Mouse (Mus musculus) kidney, embryonic 16.5 days (tissue): ENCODE measurements around the gene Rhoc. TPM values are rescaled to one million over a fixed set of nuclear protein-coding genes. Genes with fewer than 3 reads are reported as not detected.
A peak's percentile ranks its signal among the peaks of the same experiment; 100 is the strongest.

ENCODE experiments used
- ATAC-seq: fragments of 200-750 bp; cut with Nextera tagmentation; 2 replicates; pipeline ENCODE4 v1.8.0; 2017; ENCODE audit warnings: moderate TSS enrichment; ENCODE audit not compliant: low FRiP score, low TSS enrichment
- H3K27ac ChIP-seq: fragments of 300-500 bp; sonication (generic); 2 replicates; pipeline ENCODE4 v1.5.1; 2014; ENCODE audit warnings: low read length
- H3K27me3 ChIP-seq: fragments of 300-500 bp; sonication (generic); 2 replicates; pipeline ENCODE4 v1.6.1; 2014; ENCODE audit warnings: low read length, control low read depth, mixed read lengths; ENCODE audit not compliant: insufficient read depth
- H3K36me3 ChIP-seq: fragments of 300-500 bp; sonication (generic); 2 replicates; pipeline ENCODE4 v1.6.1; 2014; ENCODE audit warnings: low read length, control low read depth, mixed read lengths; ENCODE audit not compliant: insufficient read depth
- H3K4me1 ChIP-seq: fragments of 300-500 bp; sonication (generic); 2 replicates; pipeline ENCODE4 v1.6.1; 2014; ENCODE audit warnings: low read length, control low read depth, mixed read lengths; ENCODE audit not compliant: insufficient read depth
- H3K4me2 ChIP-seq: fragments of 300-500 bp; sonication (generic); replicated peaks from 2 replicates; pipeline ENCODE4 v1.6.1; 2014; ENCODE audit warnings: low read depth, low read length
- H3K4me3 ChIP-seq: fragments of 300-500 bp; sonication (generic); 2 replicates; pipeline ENCODE4 v1.5.1; 2014; ENCODE audit warnings: mild to moderate bottlenecking, low read length
- H3K9ac ChIP-seq: fragments of 300-500 bp; sonication (generic); replicated peaks from 2 replicates; pipeline ENCODE4 v1.6.1; 2014; ENCODE audit warnings: low read length
- H3K9me3 ChIP-seq: fragments of 300-500 bp; sonication (generic); 2 replicates; pipeline ENCODE4 v1.6.1; 2016; ENCODE audit warnings: low read length, control low read depth
- WGBS: fragments of 180-500 bp; shearing (Covaris S2); extraction: QIAGEN DNeasy Blood & Tissue Kit; methylation state at CpG from one replicate; pipeline ENCODE4 v1.1.7; 2014; 5-methylcytosine and 5-hydroxymethylcytosine counted together
- polyA plus RNA-seq: library from polyadenylated mRNA; unstranded; fragments of >200 nt; fragmentation: Nextera tagmentation; extraction: Ambion mirVana; gene quantifications from 2 replicates; pipeline ENCODE4 v1.2.1, GENCODE M21; 2015

The Rhoc gene
- polyA plus RNA-seq, 1 experiment from 2014 or later: 146 TPM

DNA sequence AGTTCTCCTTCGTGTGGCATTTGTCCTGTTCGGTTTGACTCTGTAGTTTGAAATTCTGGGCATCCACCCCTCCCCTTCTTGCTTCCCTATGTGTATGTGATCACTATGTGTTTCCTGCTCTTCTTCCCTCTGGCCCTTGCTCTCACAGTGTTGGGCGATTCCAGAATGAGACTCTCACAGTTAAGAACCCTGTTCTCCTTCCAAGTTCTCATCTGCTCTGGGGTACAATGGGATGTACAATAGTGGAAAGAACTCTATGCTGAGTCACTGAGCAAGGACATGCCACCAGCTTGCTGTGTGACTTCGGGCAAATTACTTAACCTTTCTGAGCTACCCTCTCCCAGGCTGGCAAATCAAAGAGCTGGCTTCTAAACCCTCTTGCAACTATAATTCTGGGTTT, 20.5 kb upstream of the Rhoc start:
- no peak for ATAC-seq
- no peak overlapping the region for H3K4me2 ChIP-seq
- no peak overlapping the region for H3K27ac ChIP-seq
- H3K27me3 ChIP-seq: no peaks in the 10 kb centered on the region
- H3K36me3 ChIP-seq: no peaks in the 10 kb centered on the region
- no peak overlapping the region for H3K9ac ChIP-seq
- 80% methylated on average over 4 of the region's 4 CpGs for WGBS
- no peaks in the 10 kb centered on the region for H3K4me1 ChIP-seq
- no peak overlapping the region for H3K4me3 ChIP-seq
- no peaks in the 10 kb centered on the region for H3K9me3 ChIP-seq

GRCm38 (mm10) chr3:104769135-104769534, 19.0 kb upstream of the Rhoc start:
- WGBS: 28% methylated on average over 3 of the region's 3 CpGs
- no peaks in the 10 kb centered on the region for H3K9me3 ChIP-seq
- no peak overlapping the region for H3K27ac ChIP-seq
- H3K4me3 ChIP-seq: no peak overlapping the region
- no peaks in the 10 kb centered on the region for H3K4me1 ChIP-seq
- no peaks in the 10 kb centered on the region for H3K27me3 ChIP-seq
- H3K4me2 ChIP-seq: no peak overlapping the region
- H3K36me3 ChIP-seq: no peaks in the 10 kb centered on the region
- ATAC-seq: no peak
- no peak overlapping the region for H3K9ac ChIP-seq

DNA sequence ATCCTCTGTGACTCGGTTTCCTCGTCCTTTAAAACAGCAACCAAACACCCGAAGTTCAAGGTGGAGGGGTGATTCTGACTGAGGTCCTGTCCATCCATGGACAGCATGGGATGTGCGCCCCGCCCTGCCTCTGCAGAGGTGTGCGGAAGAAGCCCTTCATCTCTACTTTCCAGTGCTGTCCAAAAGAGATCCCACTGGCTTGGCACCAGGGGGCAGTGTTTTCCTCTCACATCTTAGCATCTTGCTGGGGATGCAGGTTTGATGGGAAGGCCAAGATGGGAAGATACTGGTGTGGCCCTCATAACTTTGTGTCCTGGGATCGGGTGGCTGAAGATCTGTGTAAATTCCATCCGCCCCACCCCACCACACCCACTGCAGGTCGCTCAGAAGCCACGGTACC, 18.1 kb upstream of the Rhoc start:
- Histone ChIP-seq H3K4me2 (no peak overlapping the region), H3K4me1 (no peaks in the 10 kb centered on the region), H3K9me3 (no peaks in the 10 kb centered on the region), H3K27me3 (no peaks in the 10 kb centered on the region), H3K36me3 (no peaks in the 10 kb centered on the region), H3K4me3 (no peak overlapping the region), H3K9ac (no peak overlapping the region), H3K27ac (no peak overlapping the region)
- WGBS: 61% methylated on average over 10 of the region's 10 CpGs
- no peak for ATAC-seq

DNA sequence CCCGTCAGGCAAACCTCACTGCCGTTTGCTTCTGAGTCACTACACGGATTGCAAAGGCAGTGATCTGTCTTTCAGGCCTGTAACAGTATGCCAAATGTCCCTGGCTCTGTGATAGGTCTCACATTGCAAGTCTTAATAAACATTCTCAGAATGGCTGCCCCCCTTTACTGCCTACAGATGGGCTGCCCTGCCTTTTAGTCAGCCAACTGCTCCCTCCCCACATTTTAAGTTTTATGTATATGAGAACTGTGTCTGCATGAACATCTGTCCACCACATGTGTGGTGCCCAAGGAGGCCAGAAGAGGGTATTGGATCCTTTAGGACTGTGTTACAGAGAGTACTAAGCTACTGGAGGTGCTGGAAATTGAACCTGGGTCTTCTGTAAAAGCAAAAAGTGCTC, 17.3 kb upstream of the Rhoc start:
- WGBS: 45% methylated on average over 3 of the region's 3 CpGs
- H3K9ac ChIP-seq: no peak overlapping the region
- H3K27me3 ChIP-seq: no peaks in the 10 kb centered on the region
- no peak for ATAC-seq
- H3K4me3 ChIP-seq: no peak overlapping the region
- H3K27ac ChIP-seq: no peak overlapping the region
- H3K4me1 ChIP-seq: no peaks in the 10 kb centered on the region
- no peaks in the 10 kb centered on the region for H3K9me3 ChIP-seq
- H3K4me2 ChIP-seq: no peak overlapping the region
- H3K36me3 ChIP-seq: no peaks in the 10 kb centered on the region

DNA sequence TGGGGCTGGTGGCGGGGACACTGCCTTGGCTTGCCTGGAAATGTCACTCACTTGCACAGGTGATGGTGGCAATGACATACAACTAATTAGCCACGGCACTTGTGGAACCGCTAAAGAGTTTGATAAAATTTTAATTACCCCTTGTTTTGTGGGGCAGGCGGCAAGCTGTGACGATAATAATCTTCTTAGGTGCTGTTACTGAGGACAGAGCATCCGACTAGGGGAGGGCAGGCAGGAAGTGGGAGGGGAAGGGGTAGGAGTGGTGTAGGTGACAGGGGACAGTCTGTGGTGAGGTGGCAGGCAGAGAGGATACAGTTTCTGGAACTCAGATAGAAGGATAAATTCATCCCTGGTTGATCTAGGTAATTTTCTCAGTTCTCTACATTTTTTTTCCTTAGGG, 16.7 kb upstream of the Rhoc start:
- no peaks in the 10 kb centered on the region for H3K4me1 ChIP-seq
- H3K36me3 ChIP-seq: no peaks in the 10 kb centered on the region
- H3K9ac ChIP-seq: no peak overlapping the region
- H3K4me2 ChIP-seq: no peak overlapping the region
- H3K9me3 ChIP-seq: no peaks in the 10 kb centered on the region
- 41% methylated on average over 6 of the region's 6 CpGs for WGBS
- no peak overlapping the region for H3K27ac ChIP-seq
- ATAC-seq: no peak
- H3K27me3 ChIP-seq: peaks cover 5% of the 10 kb centered on the region
- no peak overlapping the region for H3K4me3 ChIP-seq

DNA sequence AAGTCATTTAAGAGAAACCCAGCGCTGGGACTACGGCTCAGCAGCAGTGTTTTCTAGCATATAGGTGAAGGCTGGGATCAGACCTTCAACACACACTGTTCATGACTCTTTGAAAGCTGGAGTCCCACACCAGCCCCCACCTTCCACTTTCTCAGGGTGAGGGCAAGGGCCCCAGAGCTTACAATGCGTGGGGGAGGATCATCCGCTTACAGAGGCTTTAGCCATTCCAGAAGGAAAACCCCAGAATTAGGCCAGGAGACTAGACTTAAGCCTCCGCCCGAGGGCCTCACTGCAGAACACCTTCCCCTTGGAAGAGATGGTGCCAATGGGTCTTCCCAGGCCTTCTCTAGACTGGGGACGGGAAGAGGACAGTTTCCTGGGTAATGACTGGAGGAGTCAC, 14.9 kb upstream of the Rhoc start:
- Histone ChIP-seq H3K4me3 (no peak overlapping the region), H3K4me2 (no peak overlapping the region), H3K9ac (no peak overlapping the region), H3K36me3 (no peaks in the 10 kb centered on the region), H3K27ac (no peak overlapping the region), H3K4me1 (0 out of 2 replicates have a peak, but pooled peaks cover 3% of the 10 kb centered on the region), H3K27me3 (peaks cover 22% of the 10 kb centered on the region), H3K9me3 (no peaks in the 10 kb centered on the region)
- ATAC-seq: no peak
- 57% methylated on average over 7 of the region's 7 CpGs for WGBS

DNA sequence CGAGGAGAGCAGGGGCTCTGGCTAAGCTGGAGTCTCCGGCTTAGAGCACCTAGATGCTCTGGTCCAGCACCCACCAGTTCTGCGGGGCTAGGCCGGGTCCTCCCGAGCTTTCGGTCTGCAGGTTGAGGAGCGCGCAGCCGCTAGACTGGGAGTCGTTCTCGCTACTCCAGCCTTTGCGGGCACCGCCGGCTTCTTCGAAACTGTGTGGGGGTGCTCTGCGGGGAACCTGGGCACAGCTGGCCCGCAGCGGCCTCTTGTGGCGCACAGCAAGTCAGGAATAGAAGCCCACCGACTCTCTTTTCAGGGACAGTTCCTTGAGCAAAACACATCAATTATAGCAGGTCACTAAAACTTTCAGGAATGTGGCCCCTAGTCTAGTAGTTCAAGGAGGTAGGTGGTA, 10.8 kb upstream of the Rhoc start:
- Histone ChIP-seq H3K4me3 (peak overlapping the region; percentile 38), H3K9ac (no peak overlapping the region; the same call in 1 of the 2 replicates), H3K27me3 (peaks cover 37% of the 10 kb centered on the region), H3K36me3 (no peaks in the 10 kb centered on the region), H3K4me1 (peaks cover 19% of the 10 kb centered on the region), H3K9me3 (no peaks in the 10 kb centered on the region), H3K27ac (no peak overlapping the region), H3K4me2 (peak overlapping the region; percentile 52)
- 2% methylated on average over 20 of the region's 20 CpGs for WGBS
- no peak for ATAC-seq

DNA sequence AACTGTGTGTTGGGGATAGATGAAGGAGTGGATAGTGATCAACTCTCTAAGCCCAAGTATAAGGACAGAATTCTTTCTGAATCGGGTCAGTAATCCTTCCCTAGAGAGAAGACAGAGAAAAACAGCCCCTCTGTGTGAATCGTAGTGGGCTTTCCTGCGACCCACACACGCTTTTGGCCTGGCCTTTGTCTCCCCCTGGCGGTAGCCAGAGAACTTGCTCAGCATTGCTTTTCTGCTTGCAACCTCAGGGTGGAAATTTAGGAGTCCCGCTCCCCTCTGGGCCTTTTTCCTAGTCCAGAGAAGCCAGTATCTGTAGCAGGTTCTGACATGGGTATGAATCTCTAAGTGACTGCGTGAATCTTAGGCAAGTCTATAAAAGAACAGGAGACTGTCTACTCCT, 8.2 kb upstream of the Rhoc start:
- Histone ChIP-seq H3K9ac (no peak overlapping the region), H3K36me3 (no peaks in the 10 kb centered on the region), H3K27ac (no peak overlapping the region), H3K4me3 (no peak overlapping the region), H3K4me1 (peaks cover 23% of the 10 kb centered on the region), H3K9me3 (no peaks in the 10 kb centered on the region), H3K27me3 (peaks cover 47% of the 10 kb centered on the region), H3K4me2 (no peak overlapping the region)
- no peak for ATAC-seq
- WGBS: 3% methylated on average over 7 of the region's 7 CpGs

DNA sequence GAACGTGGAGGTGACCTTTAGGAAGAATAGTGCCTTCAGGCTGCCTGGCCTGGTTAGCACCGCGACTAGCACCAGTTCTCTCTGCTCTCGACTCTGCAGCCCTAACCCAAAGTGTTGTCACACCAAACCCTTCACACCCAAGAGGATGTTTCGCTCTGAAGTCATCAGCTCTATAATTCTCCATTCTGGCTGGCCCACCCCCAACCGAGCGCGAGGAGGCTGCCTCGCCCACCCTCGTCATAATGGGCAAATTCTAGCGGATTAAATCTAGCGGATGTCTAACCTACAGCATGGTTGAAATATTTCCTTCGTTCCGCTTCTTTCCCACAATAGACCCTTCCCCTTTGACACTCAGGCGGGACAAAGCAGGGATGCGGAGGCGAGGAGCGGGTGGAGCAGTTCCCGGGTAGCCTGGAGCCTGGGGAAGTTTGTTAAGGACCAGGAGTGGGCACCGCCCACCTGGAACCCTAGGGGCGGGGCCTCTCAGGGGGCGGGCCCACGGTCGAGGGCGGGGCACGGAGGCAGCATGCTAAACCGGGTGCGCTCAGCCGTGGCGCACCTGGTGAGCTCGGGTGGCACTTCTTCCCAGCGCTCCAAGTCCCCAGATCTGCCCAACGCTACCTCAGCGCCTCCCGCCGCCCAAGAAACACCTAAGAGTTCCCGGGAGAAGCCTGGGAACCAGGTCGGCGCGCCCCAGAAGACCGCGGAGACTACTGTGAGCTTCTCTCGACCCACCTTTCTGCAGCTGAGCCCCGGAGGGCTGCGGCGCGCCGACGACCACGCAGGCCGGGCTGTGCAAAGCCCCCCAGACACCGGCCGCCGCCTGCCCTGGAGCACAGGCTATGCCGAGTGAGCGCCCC, 7.4 kb upstream of the Rhoc start, which contains the start of gene Ppm1j:
Gene Ppm1j, plus strand, starts transcription at position 496 of the 860 bp plus-strand sequence.
- peak within 1 kb of the TSS; percentile 56 for H3K4me3 ChIP-seq
- no peak within 1 kb of the TSS for H3K27ac ChIP-seq
- H3K27me3 ChIP-seq: peaks cover 47% of the 10 kb centered on the region
- no peaks in the 10 kb centered on the region for H3K36me3 ChIP-seq
- peak; percentile 77 for ATAC-seq
- peak within 1 kb of the TSS; percentile 97 for H3K4me2 ChIP-seq
- peaks cover 23% of the 10 kb centered on the region for H3K4me1 ChIP-seq
- peak within 1 kb of the TSS; percentile 60 for H3K9ac ChIP-seq
- whole genome bisulfite sequencing: under 1% methylated on average over 54 of the region's 56 CpGs
- no peaks in the 10 kb centered on the region for H3K9me3 ChIP-seq

GRCm38 (mm10) chr3:104781471-104781903, 6.7 kb upstream of the Rhoc start, which contains the start of gene Fam19a3:
Gene Fam19a3 (minus strand): TSS chr3:104781840.
- peak; percentile 35 for ATAC-seq
- no peak within 1 kb of the TSS for H3K27ac ChIP-seq

More at GRCm38 (mm10) chr3:104781471-104781903, 6.7 kb upstream of the Rhoc start, which contains the start of gene Fam19a3:
- Histone ChIP-seq H3K4me1 (peaks cover 23% of the 10 kb centered on the region), H3K9ac (peak within 1 kb of the TSS; percentile 60), H3K4me2 (peak within 1 kb of the TSS; percentile 97), H3K36me3 (no peaks in the 10 kb centered on the region), H3K4me3 (peak within 1 kb of the TSS; percentile 56), H3K9me3 (no peaks in the 10 kb centered on the region), H3K27me3 (peaks cover 41% of the 10 kb centered on the region)
- WGBS: under 1% methylated on average over 26 of the region's 26 CpGs
